Mouse (Mus musculus): ENCODE results near the gene Efemp1.

- TF ChIP-seq EP300 (IDR thresholded peaks at IDR 0.05; ENCODE audit: insufficient read depth, low read depth, low read length) (no peak), CTCF (IDR thresholded peaks at IDR 0.05) (no peak), POLR2A (IDR thresholded peaks at IDR 0.05; ENCODE audit: insufficient read depth, low read depth, low read length) (no peak)
Observed at GRCm38 (mm10) chr11:28906288-28906687, 53.3 kb downstream of the Efemp1 start.
